Mouse (Mus musculus): ENCODE data around the gene Atg9a. TPM values are rescaled to one million over a fixed set of nuclear protein-coding genes. Genes with fewer than 3 reads are reported as not detected.

The Atg9a gene
- polyA plus RNA-seq, 1 experiment, result 34.5 TPM

- peak; percentile 90 to 95 for DNase-seq (ENCODE audit: low read depth in 1 of 2, low spot score in 2 of 2)
- Histone ChIP-seq H3K36me3 (ENCODE audit: control insufficient read depth, insufficient read depth, low read length) (peaks cover 13% of the 10 kb centered on the region), H3K4me3 (ENCODE audit: extremely low read depth, insufficient read depth, insufficient read length) (peak within 1 kb of the TSS; percentile 76), H3K4me1 (ENCODE audit: control insufficient read depth, insufficient read depth, insufficient read length) (peaks cover 20% of the 10 kb centered on the region; the same call in 1 of the 2 replicates), H3K27me3 (ENCODE audit: control insufficient read depth, insufficient read depth, low read length) (no peaks in the 10 kb centered on the region), H3K27ac (ENCODE audit: insufficient read depth, low read length) (peak within 1 kb of the TSS; percentile 53; the same call in 1 of the 2 replicates)
- WGBS, result 3% methylated on average over 42 of the region's 42 CpGs
- TF ChIP-seq POLR2A (IDR thresholded peaks at IDR 0.05; ENCODE audit: low read depth, low read length) (peak; percentile 58), CTCF (IDR thresholded peaks at IDR 0.05; ENCODE audit: extremely low read depth, insufficient read depth, insufficient read length, insufficient replicate concordance) (no peak)
Measured at GRCm38 (mm10) chr1:75210136-75211087, 18.4 kb upstream of the Atg9a start, which contains the start of the genes Glb1l and Stk16. TSS of gene Glb1l (minus strand) at chr1:75210813. TSS of gene Stk16 (plus strand) at chr1:75210838.

- no peak for DNase-seq (ENCODE audit: low read depth in 1 of 2, low spot score in 2 of 2)
- TF ChIP-seq CTCF (IDR thresholded peaks at IDR 0.05; ENCODE audit: extremely low read depth, insufficient read depth, insufficient read length, insufficient replicate concordance) (no peak), POLR2A (IDR thresholded peaks at IDR 0.05; ENCODE audit: low read depth, low read length) (no peak)
- peaks cover 20% of the 10 kb centered on the region; the same call in 1 of the 2 replicates for H3K4me1 ChIP-seq (ENCODE audit: control insufficient read depth, insufficient read depth, insufficient read length)
- 17% methylated on average over 34 of the region's 34 CpGs for WGBS
- peaks cover 1% of the 10 kb centered on the region for H3K36me3 ChIP-seq (ENCODE audit: control insufficient read depth, insufficient read depth, low read length)
- H3K4me3 ChIP-seq (ENCODE audit: extremely low read depth, insufficient read depth, insufficient read length), result peak overlapping the region; percentile 55
- H3K27me3 ChIP-seq (ENCODE audit: control insufficient read depth, insufficient read depth, low read length), result no peaks in the 10 kb centered on the region
- H3K27ac ChIP-seq (ENCODE audit: insufficient read depth, low read length), result peak overlapping the region; percentile 51; the same call in 1 of the 2 replicates
Measured at GRCm38 (mm10) chr1:75208967-75209678, 17.1 kb upstream of the Atg9a start.

GRCm38 (mm10) chr1:75201236-75201635, 9.2 kb upstream of the Atg9a start:
- no peaks in the 10 kb centered on the region for H3K27me3 ChIP-seq (ENCODE audit: control insufficient read depth, insufficient read depth, low read length)
- no peak for TF ChIP-seq POLR2A (IDR thresholded peaks at IDR 0.05; ENCODE audit: low read depth, low read length)
- no peak for TF ChIP-seq CTCF (IDR thresholded peaks at IDR 0.05; ENCODE audit: extremely low read depth, insufficient read depth, insufficient read length, insufficient replicate concordance)
- H3K36me3 ChIP-seq (ENCODE audit: control insufficient read depth, insufficient read depth, low read length), result peaks cover 24% of the 10 kb centered on the region
- WGBS, result 100% methylated on average over 1 of the region's 1 CpGs
- DNase-seq (ENCODE audit: low read depth in 1 of 2, low spot score in 2 of 2), result no peak
- H3K27ac ChIP-seq (ENCODE audit: insufficient read depth, low read length), result no peak overlapping the region
- no peak overlapping the region for H3K4me3 ChIP-seq (ENCODE audit: extremely low read depth, insufficient read depth, insufficient read length)
- H3K4me1 ChIP-seq (ENCODE audit: control insufficient read depth, insufficient read depth, insufficient read length), result no peaks in the 10 kb centered on the region

- under 1% methylated on average over 19 of the region's 19 CpGs for WGBS
- Histone ChIP-seq H3K4me1 (ENCODE audit: control insufficient read depth, insufficient read depth, insufficient read length) (peaks cover 6% of the 10 kb centered on the region), H3K27ac (ENCODE audit: insufficient read depth, low read length) (peak overlapping the region; percentile 81), H3K27me3 (ENCODE audit: control insufficient read depth, insufficient read depth, low read length) (no peaks in the 10 kb centered on the region), H3K36me3 (ENCODE audit: control insufficient read depth, insufficient read depth, low read length) (peaks cover 9% of the 10 kb centered on the region), H3K4me3 (ENCODE audit: extremely low read depth, insufficient read depth, insufficient read length) (peak overlapping the region; percentile 97)
- DNase-seq (ENCODE audit: low read depth in 1 of 2, low spot score in 2 of 2), result peak in 1 of 2 experiments; percentile 40
- TF ChIP-seq CTCF (IDR thresholded peaks at IDR 0.05; ENCODE audit: extremely low read depth, insufficient read depth, insufficient read length, insufficient replicate concordance) (no peak), POLR2A (IDR thresholded peaks at IDR 0.05; ENCODE audit: low read depth, low read length) (no peak; the same call in 1 of the 2 replicates)
Measured at GRCm38 (mm10) chr1:75192452-75192851, 456 bp upstream of the Atg9a start.

- peak overlapping the region; percentile 97 for H3K4me3 ChIP-seq (ENCODE audit: extremely low read depth, insufficient read depth, insufficient read length)
Measured at GRCm38 (mm10) chr1:75191258-75191621, 756 bp downstream of the Atg9a start.

GRCm38 (mm10) chr1:75190577-75190976, 1.4 kb downstream of the Atg9a start:
- no peak for TF ChIP-seq CTCF (IDR thresholded peaks at IDR 0.05; ENCODE audit: extremely low read depth, insufficient read depth, insufficient read length, insufficient replicate concordance)
- TF ChIP-seq POLR2A (IDR thresholded peaks at IDR 0.05; ENCODE audit: low read depth, low read length), result no peak
- Histone ChIP-seq H3K4me3 (ENCODE audit: extremely low read depth, insufficient read depth, insufficient read length) (no peak overlapping the region), H3K27me3 (ENCODE audit: control insufficient read depth, insufficient read depth, low read length) (no peaks in the 10 kb centered on the region), H3K4me1 (ENCODE audit: control insufficient read depth, insufficient read depth, insufficient read length) (peaks cover 6% of the 10 kb centered on the region), H3K27ac (ENCODE audit: insufficient read depth, low read length) (no peak overlapping the region), H3K36me3 (ENCODE audit: control insufficient read depth, insufficient read depth, low read length) (peaks cover 11% of the 10 kb centered on the region)
- 76% methylated on average over 2 of the region's 2 CpGs for WGBS
- DNase-seq (ENCODE audit: low read depth in 1 of 2, low spot score in 2 of 2), result no peak

More at GRCm38 (mm10) chr1:75191258-75191621, 756 bp downstream of the Atg9a start:
- DNase-seq (ENCODE audit: low read depth in 1 of 2, low spot score in 2 of 2), result no peak
- H3K36me3 ChIP-seq (ENCODE audit: control insufficient read depth, insufficient read depth, low read length), result peaks cover 10% of the 10 kb centered on the region
- peaks cover 6% of the 10 kb centered on the region for H3K4me1 ChIP-seq (ENCODE audit: control insufficient read depth, insufficient read depth, insufficient read length)
- TF ChIP-seq CTCF (IDR thresholded peaks at IDR 0.05; ENCODE audit: extremely low read depth, insufficient read depth, insufficient read length, insufficient replicate concordance) (no peak), POLR2A (IDR thresholded peaks at IDR 0.05; ENCODE audit: low read depth, low read length) (no peak)
- peak overlapping the region; percentile 74; the same call in 1 of the 2 replicates for H3K27ac ChIP-seq (ENCODE audit: insufficient read depth, low read length)
- WGBS, result 51% methylated on average over 5 of the region's 5 CpGs
- no peaks in the 10 kb centered on the region for H3K27me3 ChIP-seq (ENCODE audit: control insufficient read depth, insufficient read depth, low read length)

Data from spleen, adult 2 months (tissue).